Mouse (Mus musculus) mouse trophoblast stem cell (cell line): Measurements from ENCODE around the gene Duox1.

Source experiments
- in situ Hi-C, 2 experiments: fragments of 300-500 bp; cut with MseI, MboI; formaldehyde crosslinking; loops; 2 replicates in 1 of 2; 3 replicates in 1 of 2; pipeline ENCODE4 v1.15.1; 2025

Duox1 gene

DNA sequence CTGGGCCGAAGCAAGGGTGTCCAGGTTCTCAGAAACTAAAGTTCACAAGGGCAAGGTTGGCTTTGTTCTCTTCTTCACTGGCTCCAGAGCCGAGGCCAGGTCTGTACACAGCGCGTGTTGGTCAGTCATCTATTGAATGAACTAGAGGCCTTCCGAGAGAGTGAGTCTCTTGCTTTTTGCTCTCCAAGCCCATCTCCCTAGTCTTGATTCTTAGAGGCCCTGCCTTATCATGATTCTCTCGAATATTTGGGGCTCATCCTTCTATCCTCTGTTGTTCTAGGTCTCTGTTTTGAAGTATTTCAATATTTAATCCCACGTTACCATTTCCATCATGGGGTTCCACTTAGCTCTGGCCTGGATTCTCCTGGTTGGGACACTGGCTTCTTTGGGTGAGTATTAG, at the start of gene Duox1:
TSS of gene Duox1 (plus strand) at position 301 of the 400 bp plus-strand sequence.
- in situ Hi-C loops = no loop called here

DNA sequence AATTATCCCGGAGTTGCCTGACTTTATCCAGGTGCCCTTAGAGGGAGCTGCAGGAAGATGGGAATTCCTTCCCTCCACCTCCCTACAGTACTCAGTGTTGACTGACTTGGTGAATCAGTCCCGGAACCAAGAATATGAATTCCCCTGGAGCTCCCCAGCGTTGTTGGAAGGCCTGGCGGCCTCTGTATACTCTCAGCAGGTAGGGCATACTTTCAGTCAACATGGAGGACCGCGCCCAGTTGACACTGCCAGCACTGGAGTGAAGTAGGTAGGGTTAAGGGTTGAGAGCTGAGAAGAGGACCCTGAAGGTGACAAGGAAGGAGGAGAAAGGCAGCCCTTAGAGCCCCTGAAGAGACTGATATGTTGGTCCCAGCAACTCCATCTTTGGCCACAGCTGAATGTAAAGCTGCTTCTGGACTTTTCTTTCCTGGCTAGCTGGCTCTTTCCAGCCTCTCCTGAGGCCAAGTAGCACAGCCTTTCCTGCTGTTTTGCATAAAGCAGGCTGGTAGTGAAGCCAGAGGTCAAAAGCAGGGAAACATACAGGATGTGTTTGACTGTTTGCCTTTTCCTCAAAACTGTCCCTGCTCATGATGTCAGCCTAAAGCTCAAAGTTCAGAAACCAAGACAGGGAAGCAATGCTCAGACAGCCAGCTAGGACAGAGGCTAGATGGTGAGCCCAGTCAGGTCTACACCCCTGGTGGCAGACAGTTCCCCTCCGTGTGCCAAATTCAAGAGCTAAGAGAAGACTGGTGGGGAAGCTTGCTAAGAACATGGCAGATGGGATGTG, 48.9 kb upstream of the Duox1 start:
- in situ Hi-C loops = no loop called here

DNA sequence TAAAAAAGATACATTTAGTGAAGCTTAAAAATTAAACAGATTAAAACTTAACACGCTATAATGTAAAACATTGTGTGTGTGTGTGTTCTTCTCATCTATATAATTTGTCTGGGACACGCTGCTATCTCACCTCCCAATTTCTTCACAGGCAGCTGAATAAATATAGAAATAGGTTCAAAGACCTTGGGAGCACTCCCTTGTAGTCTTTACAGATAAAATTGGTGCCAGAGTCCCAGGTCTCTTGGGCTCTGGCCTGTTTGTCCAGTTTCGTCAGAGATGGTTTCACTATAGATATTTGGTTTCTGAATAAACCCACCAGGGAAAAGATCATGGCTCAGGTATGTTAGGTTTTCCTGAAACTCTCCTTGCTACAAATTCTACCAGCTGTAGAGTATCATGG, 36.7 kb upstream of the Duox1 start:
- in situ Hi-C loops = no loop called here

DNA sequence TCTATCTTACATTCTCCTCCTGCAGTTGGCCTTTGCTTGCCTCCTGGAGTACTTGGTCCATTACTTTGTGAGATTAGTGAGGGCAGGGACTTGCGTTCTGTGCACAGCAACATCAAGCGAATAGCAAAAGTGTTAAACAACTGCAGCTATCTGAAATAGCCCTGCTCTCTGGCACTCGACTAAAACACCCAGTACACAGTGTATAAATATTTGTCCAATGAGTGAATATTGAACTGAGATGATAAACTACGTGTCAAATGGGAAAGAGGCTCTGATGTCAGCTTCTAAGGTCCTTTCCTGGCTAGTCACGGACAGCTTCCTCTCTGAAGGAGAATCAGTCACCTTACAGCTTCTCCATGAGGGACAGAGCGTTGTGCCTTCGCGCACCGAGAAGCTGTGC, 31.4 kb upstream of the Duox1 start:
- in situ Hi-C loops = no loop called here

DNA sequence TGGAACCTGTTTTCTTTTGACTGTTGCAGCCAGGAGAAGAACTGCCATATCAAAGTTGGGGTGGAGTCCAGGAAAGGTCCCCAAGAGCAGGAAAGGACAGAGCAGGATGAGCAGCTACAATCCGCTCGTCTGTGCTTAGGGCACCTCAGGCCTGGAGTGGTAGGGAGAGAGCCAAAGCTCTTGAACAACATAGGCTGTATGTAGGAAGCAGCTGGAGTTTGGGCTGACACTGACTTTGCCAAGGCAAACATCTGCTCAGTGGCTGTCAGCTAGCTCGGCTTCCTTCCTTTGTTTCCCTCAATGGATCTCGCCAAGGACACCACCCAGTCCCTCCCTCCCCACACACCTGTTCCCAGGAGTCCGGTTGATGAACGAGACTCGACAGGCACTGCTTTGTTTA, 29.3 kb upstream of the Duox1 start:
- in situ Hi-C loops = no loop called here

DNA sequence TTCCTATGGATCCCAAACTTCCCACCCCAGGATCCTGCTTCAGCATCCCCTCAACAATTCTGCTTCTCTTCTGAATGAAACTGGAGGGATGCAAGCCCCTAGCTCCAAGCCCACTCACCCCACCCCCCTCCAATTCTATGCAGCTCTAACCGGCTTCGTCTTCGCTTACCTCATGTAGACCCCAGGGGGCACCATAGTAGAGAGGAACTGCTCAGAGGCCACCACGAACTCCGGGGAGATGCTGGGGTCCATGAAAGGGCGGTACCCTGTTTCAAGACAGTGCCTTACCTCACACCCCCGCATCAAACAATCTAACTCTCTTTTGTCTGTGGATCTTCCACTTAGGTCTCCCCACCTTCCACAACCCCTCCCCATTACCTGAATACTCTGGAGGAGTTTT, 20.6 kb upstream of the Duox1 start:
- in situ Hi-C loops = no loop called here

DNA sequence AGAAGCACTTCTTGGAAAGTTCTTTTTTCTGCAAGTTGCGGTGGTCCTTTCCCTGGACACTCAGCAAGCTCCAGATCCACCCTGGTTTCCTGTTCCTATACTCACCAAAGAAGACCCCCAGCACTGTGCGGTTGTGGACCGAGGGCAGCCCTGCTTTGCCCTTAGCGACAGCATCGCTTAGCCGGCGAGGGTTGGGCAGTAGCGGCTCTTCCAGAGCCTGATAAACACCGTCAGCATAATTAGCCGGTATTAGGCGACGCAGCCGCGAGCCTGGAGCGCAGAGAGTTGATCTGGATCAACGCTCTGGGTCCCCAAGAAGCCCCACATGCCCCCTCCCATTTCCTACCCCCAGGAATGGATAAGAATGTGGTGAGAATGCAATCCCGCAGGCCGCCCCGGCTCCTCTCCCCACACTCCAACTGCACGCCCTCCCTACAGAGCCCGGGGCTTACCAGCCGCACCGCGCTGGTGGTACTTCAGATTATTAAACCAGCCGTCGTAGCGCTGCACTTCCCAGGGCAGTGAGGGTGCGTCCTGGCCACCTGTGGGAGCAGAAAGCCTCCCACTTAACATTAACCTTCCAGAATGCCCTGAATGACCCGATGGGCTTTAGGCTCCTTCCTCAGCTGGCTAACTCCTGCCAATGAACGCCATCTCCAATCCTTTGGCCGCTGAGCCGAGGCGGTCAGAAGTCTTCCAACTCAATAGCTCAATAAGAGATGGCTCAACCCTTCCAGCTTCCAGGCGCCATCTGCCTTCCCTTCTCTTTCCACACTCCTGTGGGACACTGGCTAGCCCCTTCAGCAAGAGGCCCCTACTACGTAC, 18.0 kb upstream of the Duox1 start:
- in situ Hi-C loops = no loop called here

DNA sequence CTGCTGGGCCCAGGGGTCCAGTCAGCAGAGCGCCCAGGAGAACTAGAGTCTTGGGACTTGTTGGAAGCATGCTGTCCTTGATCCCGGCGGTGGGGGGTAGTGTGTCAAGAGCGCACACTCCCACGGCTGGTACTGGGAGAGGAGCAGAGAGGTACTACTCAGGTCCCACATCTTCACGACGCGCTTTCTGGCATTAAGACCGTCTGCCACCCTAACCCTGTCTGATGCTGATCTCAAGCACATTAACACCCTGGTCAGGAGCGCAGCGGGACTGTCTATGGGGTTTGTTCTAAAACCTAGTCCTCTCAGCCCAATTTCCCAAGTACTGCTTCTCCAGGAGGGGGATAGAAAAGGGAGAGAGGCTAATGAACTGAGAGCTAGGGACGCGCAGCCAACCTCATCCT, 17.4 kb upstream of the Duox1 start, which contains the start of gene Duox2:
TSS of gene Duox2 (minus strand) at position 354 of the 404 bp plus-strand sequence.
- in situ Hi-C loops = no loop called here

DNA sequence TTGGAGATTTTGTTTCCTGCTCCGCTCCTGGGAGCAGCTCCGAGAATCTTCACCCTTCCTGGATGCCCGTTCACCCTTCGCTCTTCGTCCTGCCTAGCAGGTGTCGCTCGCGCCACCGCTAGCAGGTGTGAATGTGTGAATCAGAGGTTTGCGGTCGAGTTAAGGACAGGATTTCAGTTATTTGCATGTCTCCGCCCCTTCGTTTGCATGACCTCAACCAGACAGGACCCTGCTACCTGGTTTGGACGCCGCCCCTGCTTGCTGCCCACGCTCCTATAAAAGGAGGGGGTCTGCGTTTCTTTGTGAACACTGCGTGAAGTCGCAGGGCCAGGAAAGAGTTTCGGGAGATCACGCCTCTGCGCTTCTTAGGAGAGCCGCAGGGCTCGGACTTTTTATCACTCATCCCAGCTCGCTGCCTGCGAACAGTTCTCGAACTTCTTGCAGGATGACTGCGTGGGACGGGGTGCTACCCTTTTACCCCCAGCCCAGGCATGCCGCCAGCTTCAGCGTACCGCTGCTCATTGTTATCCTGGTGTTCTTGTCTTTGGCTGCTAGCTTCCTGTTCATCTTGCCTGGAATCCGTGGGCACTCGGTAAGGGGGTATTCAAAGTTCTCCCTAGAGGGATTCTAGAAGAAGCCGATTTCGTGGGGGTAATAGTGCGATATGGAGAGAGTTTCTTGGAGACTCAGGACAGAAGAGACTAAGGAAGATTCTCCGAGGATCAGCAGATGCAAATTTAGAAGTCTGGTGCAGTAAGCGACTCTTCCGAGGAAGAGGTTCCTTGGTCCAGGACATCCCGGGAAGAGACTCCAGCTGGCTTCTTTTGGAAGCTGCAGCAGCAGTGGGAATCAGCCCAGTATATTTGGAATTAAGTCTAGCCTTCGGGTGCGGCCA, 16.6 kb upstream of the Duox1 start, which contains the start of gene Duoxa2:
TSS of gene Duoxa2 (plus strand) at position 305 of the 895 bp plus-strand sequence.
- in situ Hi-C loops = no loop called here

DNA sequence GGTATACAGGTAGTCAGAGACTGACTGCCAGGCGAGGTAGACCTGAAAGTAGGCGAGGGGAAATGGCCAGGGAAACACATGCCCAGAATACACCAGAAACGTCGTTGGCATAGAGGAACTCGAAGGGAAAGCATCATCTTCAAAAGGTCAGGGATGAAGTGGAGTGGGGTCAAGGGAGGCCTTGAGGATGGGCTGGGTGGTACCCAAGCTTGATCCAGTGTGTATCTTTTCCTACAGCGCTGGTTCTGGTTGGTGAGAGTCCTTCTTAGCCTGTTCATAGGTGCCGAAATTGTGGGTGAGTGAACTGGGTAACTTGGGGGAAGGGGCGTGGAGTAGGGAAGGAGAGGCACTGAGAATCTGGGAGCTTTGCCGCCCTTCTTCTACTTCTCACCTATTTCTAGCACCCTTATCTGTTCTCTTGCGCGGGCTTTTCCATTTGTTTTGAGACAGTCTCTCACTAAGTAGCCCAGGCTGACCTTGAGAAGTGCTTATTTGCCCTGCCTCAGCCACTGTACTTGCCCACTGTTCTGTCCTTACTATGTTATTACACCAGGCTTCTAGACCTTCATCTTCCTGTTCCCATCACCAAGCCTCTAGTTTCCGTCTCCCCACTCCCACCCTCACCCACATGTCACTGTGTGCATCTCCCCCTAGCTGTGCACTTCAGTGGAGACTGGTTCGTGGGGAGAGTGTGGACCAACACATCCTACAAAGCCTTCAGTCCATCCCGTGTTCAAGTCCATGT, 15.4 kb upstream of the Duox1 start:
- in situ Hi-C loops = loop anchor here (5.0 to 10.0 kb wide), 2 partner anchors 105 to 108 kb away; no protein-coding TSS in a partner anchor

DNA sequence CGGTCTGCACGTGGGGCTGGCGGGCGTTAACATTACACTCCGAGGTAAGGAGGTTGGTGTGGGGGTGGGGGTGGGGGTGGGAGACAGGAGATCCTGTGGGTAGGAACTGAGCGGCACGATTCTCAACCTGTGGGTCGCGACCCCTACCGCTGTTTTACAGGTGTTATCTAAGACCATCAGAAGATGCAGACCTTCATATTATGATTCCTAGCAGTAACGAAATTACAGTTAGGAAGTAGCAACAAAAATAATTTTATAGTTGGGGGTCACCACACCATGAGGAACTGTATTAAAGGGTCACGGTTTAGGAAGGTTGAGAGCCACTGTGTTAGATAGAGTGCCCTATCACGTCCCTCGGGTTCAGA, 14.8 kb upstream of the Duox1 start:
- in situ Hi-C loops = loop anchor here (5.0 to 10.0 kb wide), 2 partner anchors 106 to 108 kb away; no protein-coding TSS in a partner anchor

DNA sequence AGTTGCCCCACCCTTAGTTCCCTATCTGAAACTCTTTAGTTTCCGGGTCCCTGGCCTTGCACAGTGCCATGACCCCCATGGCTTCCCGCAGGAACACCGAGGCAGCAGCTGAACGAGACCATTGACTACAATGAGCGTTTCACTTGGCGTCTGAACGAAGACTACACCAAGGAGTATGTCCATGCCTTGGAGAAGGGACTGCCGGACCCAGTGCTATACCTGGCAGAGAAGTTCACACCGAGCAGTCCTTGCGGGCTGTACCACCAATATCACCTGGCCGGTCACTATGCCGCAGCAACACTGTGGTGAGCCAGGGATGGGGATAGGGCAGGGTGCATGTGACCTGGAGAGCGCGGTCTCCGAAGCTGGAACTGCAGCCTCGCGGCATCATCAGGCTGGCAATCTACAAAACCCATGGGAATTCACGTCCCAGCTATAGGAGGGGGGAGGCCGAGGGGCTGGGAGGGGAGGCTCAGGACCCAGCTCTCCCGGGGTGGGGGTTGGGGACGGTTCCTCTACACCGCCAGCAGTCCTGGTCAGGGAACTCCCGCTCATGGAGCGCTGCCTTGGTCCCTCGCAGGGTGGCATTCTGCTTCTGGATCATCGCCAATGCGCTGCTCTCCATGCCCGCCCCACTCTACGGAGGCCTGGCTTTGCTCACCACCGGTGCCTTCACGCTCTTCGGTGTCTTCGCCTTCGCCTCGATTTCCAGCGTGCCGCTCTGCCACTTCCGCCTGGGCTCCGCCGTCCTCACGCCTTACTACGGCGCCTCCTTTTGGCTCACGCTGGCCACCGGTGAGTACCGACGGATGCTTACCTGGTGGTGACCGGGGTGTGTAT, 14.2 kb upstream of the Duox1 start:
- in situ Hi-C loops = loop anchor here (5.0 to 10.0 kb wide), 2 partner anchors 106 to 109 kb away; no protein-coding TSS in a partner anchor

DNA sequence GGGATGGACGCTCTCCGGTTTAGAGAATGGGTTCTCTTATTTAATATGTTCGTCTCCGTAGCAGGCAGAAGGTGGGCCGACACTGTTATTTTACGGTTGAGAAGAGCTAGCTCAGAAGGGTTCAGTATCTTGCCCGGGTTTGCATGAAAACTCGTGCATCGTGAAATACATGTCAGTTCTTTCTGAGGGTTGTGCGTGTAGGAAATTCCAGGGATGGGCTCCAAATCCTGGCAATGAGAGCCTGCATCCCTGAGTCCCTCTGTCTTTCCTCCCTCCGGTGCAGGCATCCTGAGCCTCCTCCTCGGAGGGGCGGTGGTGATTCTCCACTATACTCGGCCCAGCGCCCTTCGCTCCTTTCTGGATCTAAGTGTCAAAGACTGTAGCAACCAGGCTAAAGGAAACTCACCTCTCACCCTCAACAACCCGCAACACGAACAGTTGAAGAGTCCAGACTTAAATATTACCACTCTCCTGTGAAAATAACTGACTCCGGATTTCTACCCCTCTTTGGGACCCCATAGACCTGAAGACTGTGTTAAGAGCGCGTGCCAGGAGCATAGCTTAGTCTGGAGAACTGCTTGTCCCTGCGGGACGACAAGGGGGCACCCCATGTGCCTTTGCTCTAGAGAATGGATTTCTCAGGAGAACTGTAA, 13.4 kb upstream of the Duox1 start:
- in situ Hi-C loops = loop anchor here (5.0 to 10.0 kb wide), 2 partner anchors 107 to 110 kb away; no protein-coding TSS in a partner anchor

DNA sequence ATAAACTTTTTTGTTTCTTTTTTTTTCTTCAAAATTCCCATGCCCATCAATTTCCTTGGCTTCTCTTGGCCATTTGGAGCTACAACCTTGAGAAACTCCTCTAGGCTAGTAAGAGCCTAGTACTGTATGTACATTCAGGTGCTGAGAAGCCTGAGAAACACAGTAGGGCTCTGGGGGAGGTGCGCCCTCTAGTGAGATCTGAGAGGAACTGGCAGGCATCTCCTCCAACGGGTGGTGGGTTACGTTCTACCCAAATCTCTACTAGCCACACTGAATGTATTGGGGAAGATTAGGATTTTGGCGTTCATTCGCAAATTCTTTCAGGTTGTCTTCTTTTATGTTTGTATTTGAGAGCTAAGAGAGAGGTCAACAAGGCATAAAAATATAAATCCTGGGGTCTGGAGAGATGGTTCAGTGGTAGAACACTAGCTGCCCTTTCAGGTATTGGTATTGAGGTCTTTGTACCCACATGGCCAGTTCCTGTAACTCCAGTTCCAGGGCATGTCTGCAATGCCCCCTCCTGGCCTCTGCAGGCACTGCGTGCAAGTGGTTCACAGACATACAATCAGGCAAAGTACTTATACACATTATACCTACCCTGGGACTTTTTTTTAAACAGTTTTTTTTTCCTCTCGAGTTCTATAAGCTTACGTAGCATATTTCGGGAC, 12.8 kb upstream of the Duox1 start:
- in situ Hi-C loops = loop anchor here (5.0 to 10.0 kb wide), 2 partner anchors 108 to 110 kb away; no protein-coding TSS in a partner anchor

DNA sequence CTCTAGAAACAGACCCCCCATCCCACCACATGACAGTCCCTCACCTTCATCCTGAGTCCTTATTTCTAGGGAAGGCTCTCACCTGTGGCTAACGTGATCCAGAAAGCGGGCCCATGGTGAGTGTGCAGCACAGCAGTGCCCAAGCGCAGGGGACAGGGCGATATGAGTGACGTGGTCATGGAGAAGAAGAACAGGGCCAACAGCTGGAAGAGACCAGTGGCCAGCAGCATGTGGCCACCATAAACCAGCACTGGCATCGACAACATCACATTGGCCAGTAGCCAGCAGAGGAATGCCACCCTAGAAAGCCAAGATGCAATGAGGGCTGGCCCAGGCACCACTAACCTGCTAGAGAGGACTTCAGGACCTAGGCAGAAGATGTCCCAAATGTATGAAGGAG, 10.9 kb upstream of the Duox1 start:
- in situ Hi-C loops = loop anchor here (5.0 to 10.0 kb wide), 2 partner anchors 110 to 112 kb away; no protein-coding TSS in a partner anchor

DNA sequence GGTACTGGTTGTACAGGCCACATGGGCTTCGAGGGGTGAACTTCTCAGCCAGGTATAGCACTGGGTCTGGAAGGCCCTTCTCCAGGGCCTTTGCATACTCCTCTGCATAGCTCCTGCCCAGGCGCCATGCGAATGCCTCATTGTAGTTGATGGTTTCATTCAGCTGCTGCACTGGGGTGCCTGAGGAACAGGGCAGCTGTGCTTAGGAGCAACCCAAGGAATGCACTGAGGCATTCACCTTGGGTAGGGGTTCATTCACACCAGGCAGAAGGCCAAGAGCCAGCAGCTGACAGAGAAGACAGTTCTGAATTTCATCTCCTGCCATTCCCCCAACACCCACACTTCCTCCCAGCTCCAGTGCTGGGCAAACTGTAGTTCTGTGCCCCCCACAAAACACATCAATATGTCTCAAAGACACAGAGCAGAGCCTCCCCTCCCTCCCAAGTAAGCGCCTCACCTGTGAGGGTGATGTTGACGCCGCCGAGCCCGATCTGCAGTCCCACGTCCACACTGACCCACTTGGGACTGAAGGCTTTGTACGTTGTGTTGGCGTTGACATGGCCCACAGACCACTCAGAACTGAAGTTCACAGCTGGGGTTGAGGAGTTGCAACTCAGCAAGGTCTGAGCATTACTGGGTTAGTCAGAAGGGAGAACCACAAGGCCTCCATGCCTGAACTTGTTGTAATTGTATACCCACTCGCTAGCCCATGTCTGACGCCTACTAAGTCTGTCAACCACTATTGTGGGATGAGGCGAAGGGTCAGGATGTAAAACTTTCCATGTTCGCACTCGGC, 10.2 kb upstream of the Duox1 start:
- in situ Hi-C loops = loop anchor here in 1 of 2 experiments (10.0 kb wide), 1 partner anchor 110 kb away; no protein-coding TSS in a partner anchor

DNA sequence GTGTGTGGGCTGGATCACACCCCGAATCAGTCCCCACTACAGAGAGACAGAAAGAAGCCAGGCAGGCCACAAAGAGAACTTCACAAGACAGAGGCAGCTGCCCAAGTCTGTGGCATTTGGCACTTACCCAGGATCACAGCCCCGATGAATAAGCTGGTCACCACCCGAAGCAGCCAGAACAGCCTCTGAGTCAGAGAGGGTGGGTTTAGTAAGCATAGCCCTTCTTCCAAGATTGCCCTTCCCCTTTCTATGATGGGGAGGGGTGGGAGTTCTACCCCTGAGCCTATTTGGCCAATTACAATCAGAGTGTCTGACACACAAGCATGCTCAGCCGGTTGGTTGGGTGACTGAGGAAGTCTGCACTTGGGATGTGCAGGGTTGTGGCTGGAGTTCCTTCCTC, 9.3 kb upstream of the Duox1 start:
- in situ Hi-C loops = loop anchor here in 1 of 2 experiments (10.0 kb wide), 1 partner anchor 111 kb away; no protein-coding TSS in a partner anchor
